Mouse (Mus musculus) myocyte (in vitro differentiated cells): ENCODE results near the gene Zfpl1.

Experiments
- MAX ChIP-seq: IDR thresholded peaks from one replicate; pipeline ENCODE4 v1.6.1; 2011; ENCODE audit warnings: low read depth, mild to moderate bottlenecking, control low read depth
- POLR2A ChIP-seq: IDR thresholded peaks from one replicate; pipeline ENCODE4 v1.6.1; 2011; ENCODE audit warnings: low read depth, mild to moderate bottlenecking, control low read depth, moderate library complexity; ENCODE audit not compliant: insufficient read length
- SRF ChIP-seq: IDR thresholded peaks from one replicate; pipeline ENCODE4 v1.6.1; 2011; ENCODE audit warnings: low read depth; ENCODE audit not compliant: control insufficient read depth, insufficient read length
- TCF12 ChIP-seq: IDR thresholded peaks from one replicate; pipeline ENCODE4 v1.6.1; 2011; ENCODE audit warnings: mild to moderate bottlenecking, control low read depth; ENCODE audit not compliant: poor library complexity, insufficient read depth, severe bottlenecking

- TF ChIP-seq TCF12 (no peak), SRF (no peak), POLR2A (no peak), MAX (no peak)
Measured at GRCm38 (mm10) chr19:6113116-6113515, 28.4 kb upstream of the Zfpl1 start.
